Mouse (Mus musculus) myocyte (in vitro differentiated cells): ENCODE data around the gene Mtfr2.

ENCODE experiments used
- CEBPB ChIP-seq: IDR thresholded peaks from 2 replicates; pipeline ENCODE4 v1.6.1; 2011; ENCODE audit warnings: mild to moderate bottlenecking, moderate library complexity; ENCODE audit not compliant: poor library complexity, insufficient read depth, severe bottlenecking
- E2F4 ChIP-seq: IDR thresholded peaks from one replicate; pipeline ENCODE4 v1.6.1; 2011; ENCODE audit warnings: mild to moderate bottlenecking, control low read depth, moderate library complexity; ENCODE audit not compliant: insufficient read depth
- MAX ChIP-seq: IDR thresholded peaks from one replicate; pipeline ENCODE4 v1.6.1; 2011; ENCODE audit warnings: low read depth, mild to moderate bottlenecking, control low read depth
- MYOD1 ChIP-seq, 3 experiments: IDR thresholded peaks; one replicate each; pipeline ENCODE4 v1.6.1; 2011; ENCODE audit warnings: control low read depth in 2 of 3, low read depth in 2 of 3, mild to moderate bottlenecking in 2 of 3, moderate library complexity in 1 of 3; ENCODE audit not compliant: insufficient read length in 2 of 3, control insufficient read depth in 1 of 3
- MYOG ChIP-seq, 3 experiments: IDR thresholded peaks; one replicate each; pipeline ENCODE4 v1.6.1; 2011; ENCODE audit warnings: control low read depth in 2 of 3, low read depth in 2 of 3, mild to moderate bottlenecking in 2 of 3; ENCODE audit not compliant: insufficient read length in 2 of 3, control insufficient read depth in 1 of 3, insufficient read depth in 1 of 3
- POLR2A ChIP-seq: IDR thresholded peaks from one replicate; pipeline ENCODE4 v1.6.1; 2011; ENCODE audit warnings: low read depth, mild to moderate bottlenecking, control low read depth, moderate library complexity; ENCODE audit not compliant: insufficient read length
- POLR2AphosphoS2 ChIP-seq: IDR thresholded peaks from one replicate; pipeline ENCODE4 v1.6.1; 2011; ENCODE audit warnings: low read depth, control low read depth; ENCODE audit not compliant: insufficient read length
- SRF ChIP-seq: IDR thresholded peaks from one replicate; pipeline ENCODE4 v1.6.1; 2011; ENCODE audit warnings: low read depth; ENCODE audit not compliant: control insufficient read depth, insufficient read length
- TCF12 ChIP-seq: IDR thresholded peaks from one replicate; pipeline ENCODE4 v1.6.1; 2011; ENCODE audit warnings: mild to moderate bottlenecking, control low read depth; ENCODE audit not compliant: poor library complexity, insufficient read depth, severe bottlenecking
- USF1 ChIP-seq: IDR thresholded peaks from one replicate; pipeline ENCODE4 v1.6.1; 2011; ENCODE audit warnings: low read depth, mild to moderate bottlenecking, control low read depth, moderate library complexity

DNA sequence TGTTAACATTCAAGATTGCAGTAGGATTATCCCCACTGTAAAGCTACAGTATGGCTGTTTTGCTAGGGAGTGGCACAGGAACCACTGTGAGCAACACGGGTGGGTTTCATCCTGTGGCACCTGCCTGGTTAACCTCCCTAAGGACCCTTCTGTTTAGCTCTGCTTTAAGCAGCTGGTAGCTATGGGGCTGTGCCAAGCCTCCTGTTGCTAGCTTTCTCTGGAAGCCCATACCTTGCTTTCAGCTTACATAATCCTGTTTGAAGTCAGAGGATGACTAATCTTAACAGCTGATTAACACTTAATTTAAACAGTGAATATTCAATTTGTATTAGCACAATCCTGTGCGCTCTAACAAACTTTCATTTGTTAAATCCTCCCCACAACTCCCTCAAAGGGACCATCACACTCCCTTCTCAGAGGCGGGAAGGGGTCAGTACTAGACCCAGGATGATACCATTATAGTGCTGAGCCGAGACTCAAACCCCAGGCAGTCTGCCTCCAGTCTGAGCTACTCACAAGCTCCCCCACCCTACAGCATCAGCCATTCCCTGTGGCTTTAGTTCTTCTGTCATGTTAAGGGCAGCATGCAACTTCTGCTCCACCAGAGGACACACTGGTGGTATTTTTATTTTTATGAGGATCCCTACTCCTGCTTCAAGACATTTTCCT, 15.0 kb downstream of the Mtfr2 start:
- no peak for TF ChIP-seq POLR2A
- no peak for TF ChIP-seq CEBPB
- TF ChIP-seq TCF12 = no peak
- TF ChIP-seq POLR2AphosphoS2 = no peak
- no peak for TF ChIP-seq SRF
- TF ChIP-seq USF1 = no peak
- no peak for TF ChIP-seq MYOG (IDR thresholded peaks at IDR 0.05; ENCODE audit: control insufficient read depth in 1 of 3, insufficient read depth in 1 of 3, insufficient read length in 2 of 3, low read depth in 2 of 3)
- TF ChIP-seq E2F4 = no peak
- no peak for TF ChIP-seq MYOD1 (IDR thresholded peaks at IDR 0.05; ENCODE audit: control insufficient read depth in 1 of 3, insufficient read length in 2 of 3, low read depth in 2 of 3)
- no peak for TF ChIP-seq MAX
